Mouse (Mus musculus): ENCODE measurements around the gene Aph1c.
"Not testable (repeated sequence)": the region's sequence is repeated elsewhere in the genome, so short reads cannot be mapped to it uniquely, and the experiment has no call there.

The Aph1c gene

DNA sequence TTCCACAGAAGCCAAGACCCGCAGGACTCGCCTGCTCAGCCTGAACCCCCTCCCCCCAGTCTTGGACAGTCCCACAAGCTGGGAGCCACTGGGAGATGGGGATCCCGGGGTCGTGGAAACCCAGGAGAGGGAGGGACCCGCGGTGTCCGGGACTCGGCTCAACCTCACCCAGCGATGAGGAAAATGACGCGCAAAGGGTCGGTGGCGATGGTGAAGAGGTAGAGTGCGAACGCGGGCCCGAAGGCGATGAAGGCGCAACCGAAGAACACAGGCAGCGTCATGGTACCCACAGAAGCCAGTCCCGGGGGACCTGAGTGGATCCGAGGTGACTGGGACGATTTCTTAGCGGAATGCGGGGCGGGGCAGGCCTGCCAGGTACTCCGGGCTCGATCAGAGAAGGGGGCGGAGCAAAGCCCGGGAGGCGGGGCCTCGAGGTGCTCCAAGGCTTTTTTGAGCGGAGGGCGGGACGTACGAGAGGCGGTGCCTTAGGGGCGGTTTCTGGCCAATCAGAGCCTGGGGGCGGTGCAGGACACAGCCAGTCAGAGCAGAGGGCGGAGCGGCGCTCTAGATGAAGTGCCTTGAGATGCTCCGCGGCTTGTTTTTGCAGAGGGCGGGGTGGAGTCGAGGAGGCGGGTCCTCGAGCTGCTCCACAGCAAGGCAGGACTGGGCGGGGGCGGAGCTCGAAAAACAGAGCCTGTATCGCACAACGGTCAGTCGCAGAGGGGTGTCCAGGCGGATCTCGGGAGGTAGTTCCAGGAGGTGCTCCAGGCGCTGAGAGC lies at the start of gene Aph1c:
Gene Aph1c, minus strand, starts transcription at position 409 of the 779 bp plus-strand sequence.
- peak; percentile 97 for DNase-seq (ENCODE audit: low spot score)

- no peak for DNase-seq (ENCODE audit: low spot score)
Measured at GRCm38 (mm10) chr9:66883500-66883899, 49.0 kb upstream of the Aph1c start.

DNA sequence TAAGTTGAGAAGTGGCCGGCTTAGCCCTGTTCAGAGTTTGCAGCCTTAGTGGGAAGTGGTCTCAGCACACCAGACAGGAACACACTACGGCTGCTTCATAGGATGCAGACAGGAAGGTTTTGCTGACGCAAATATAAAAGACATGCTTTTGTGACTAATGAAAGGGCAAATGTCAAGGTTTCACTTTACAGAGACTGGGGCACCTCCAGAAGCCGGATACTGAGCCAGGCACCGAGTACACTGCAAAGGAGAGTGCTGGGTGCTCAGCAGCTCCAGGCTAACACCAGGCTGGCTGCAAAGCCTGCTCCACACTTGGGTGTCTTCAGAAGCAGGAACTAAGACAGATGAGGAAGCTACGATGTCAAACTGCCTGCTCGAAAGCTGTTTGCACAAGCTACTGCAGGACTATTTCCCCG lies 47.9 kb upstream of the Aph1c start:
- no peak for DNase-seq (ENCODE audit: low spot score)

DNA sequence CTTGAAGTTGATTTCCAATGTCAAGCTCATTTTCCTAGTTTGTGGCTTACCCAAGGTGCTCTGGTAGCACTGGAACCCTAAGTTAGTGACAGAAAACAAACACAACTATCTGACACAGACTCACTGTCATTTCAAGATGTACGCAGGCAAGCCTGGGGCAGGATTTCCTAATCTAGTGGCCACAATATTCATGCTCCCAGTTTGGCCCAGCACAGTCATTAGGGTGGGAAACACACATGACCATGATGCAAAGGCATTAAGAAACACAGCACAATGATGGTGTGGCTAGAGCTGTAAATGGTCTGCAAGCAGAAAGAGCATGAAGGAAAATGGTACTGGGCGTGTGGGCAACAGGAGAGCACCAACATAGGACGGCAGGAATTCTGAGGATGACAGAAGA lies 47.3 kb upstream of the Aph1c start:
- no peak for DNase-seq (ENCODE audit: low spot score)

DNA sequence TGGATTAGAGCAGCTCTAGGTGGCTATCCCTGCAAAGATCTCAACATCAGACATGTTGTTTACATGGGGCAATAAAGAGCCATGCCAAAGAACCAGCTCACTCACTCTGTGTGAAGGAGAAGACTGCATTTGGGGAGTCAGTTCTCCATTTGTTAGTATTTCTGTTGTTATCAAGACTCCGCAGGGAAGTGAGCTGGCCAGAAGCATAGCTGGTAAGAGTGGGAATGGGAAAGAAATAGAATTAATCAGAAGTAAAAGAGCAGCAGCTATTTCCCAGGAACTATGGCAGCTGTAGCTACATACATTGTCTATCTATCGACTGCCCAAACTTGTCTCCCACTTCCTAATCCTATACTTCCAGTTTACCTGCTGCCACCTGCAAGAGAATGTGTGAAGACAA lies 46.2 kb upstream of the Aph1c start:
- DNase-seq (ENCODE audit: low spot score): no peak

DNA sequence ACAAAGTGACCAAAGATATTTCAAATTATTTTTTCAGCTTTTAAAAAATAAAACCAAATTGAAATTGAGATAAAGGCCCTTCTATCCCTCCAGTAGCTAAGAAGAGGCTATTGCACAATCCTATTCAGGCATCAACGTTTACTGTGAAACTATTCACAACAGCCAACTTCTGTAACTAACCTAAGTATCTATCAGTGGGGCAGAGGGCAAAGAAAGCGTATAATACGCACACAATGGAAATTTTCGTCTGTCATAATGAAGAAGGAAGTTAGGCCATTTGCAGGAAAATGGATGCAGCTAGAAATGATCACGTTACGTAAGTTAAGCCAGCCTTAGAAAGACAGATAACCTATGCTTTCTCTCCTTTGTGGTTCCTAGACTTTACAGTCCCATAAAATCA lies 45.0 kb upstream of the Aph1c start:
- DNase-seq (ENCODE audit: low spot score): no peak

- DNase-seq (ENCODE audit: low spot score): no peak
Measured at GRCm38 (mm10) chr9:66878899-66879298, 44.4 kb upstream of the Aph1c start.

DNA sequence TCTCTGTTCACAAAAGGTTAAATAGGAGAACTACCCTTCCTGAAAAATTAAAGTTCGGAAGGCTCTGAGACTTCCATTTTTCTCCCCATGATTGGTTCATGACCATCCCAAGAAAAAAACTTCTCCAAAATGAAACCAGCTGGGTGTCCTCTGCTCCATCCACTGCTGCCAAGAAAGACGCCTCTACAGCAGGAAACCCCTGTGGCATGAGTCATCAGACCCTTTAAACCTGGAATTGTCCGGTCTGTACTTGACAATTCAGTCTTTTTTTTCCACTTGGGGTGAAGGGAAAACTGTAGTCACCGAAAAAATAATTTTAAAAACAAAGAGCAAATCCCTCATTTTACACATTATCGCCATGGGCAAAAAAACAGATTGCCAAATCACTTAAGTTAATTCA lies 42.1 kb upstream of the Aph1c start:
- no peak for DNase-seq (ENCODE audit: low spot score)

GRCm38 (mm10) chr9:66874297-66874696 lies 39.8 kb upstream of the Aph1c start:
- DNase-seq (ENCODE audit: low spot score): no peak

- no peak for DNase-seq (ENCODE audit: low spot score)
Measured at GRCm38 (mm10) chr9:66873531-66873930, 39.0 kb upstream of the Aph1c start.

- not testable (repeated sequence) for DNase-seq (ENCODE audit: low spot score)
Measured at GRCm38 (mm10) chr9:66873009-66873408, 38.5 kb upstream of the Aph1c start.

GRCm38 (mm10) chr9:66872015-66872727 lies 37.6 kb upstream of the Aph1c start:
- no peak for DNase-seq (ENCODE audit: low spot score)

DNA sequence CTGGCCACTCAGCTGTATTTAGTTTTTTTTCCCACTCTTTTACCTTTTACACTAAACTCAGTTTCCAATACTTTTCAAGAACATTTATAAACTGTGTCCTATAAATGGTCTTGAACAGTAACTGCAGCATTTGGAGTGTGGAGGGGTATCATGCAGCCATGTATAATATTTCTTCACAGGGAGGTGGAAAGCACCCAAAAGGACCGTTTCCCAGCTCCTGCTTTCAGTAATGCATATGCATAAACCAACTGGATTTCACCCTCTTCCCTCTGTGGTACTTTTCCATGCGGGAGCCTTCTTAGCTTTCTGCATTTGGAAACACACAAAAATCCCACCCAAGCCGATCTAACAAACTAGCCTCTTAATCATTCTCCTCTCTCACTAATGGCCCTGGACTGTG lies 30.2 kb upstream of the Aph1c start:
- no peak for DNase-seq (ENCODE audit: low spot score)

- DNase-seq (ENCODE audit: low spot score): no peak
Measured at GRCm38 (mm10) chr9:66863456-66863855, 28.9 kb upstream of the Aph1c start.

DNA sequence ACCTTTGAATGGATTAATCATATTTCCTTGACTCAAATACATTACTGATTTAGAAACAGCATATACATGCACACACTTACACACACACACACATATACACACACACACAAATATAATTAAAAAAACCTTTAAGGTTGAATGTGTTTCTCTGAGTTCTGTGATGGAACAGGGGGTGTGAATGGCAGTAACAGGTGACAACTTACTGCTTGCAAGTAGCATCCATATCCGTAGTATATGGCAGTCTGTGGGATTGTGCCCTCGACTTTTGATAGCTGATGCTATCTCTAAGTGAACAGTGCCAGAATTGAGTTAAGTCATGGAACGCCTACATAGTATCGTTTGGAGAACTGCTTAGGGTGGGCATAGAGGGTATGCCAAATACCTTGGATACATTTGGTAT lies 27.7 kb upstream of the Aph1c start:
- DNase-seq (ENCODE audit: low spot score): no peak

GRCm38 (mm10) chr9:66861104-66861767 lies 26.7 kb upstream of the Aph1c start:
- DNase-seq (ENCODE audit: low spot score): no peak

GRCm38 (mm10) chr9:66859523-66859922 lies 25.0 kb upstream of the Aph1c start:
- no peak for DNase-seq (ENCODE audit: low spot score)

DNA sequence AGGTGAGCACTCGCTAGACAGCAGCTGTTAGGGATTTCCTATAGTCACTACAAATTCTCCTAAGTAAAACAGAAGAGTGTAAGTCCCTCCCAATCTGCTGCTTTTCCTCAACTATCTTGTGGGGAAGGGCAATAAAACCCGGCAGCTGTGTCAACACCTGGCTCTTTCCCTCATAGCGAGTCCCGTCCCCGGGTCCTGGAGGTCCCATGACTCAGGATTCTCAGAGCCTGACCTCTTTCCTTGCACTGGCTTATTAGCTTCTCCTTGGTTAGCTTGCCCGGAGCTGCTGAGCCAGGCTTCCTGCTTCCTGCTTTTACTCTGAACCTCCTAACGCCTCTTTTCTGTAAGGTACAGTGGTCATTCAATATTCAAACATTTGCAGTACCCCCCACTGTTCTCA lies 21.3 kb upstream of the Aph1c start:
- DNase-seq (ENCODE audit: low spot score): no peak

GRCm38 (mm10) chr9:66852592-66852991 lies 18.1 kb upstream of the Aph1c start:
- DNase-seq (ENCODE audit: low spot score): no peak

GRCm38 (mm10) chr9:66850966-66851365 lies 16.4 kb upstream of the Aph1c start:
- no peak for DNase-seq (ENCODE audit: low spot score)

GRCm38 (mm10) chr9:66846822-66847221 lies 12.3 kb upstream of the Aph1c start:
- DNase-seq (ENCODE audit: low spot score): no peak

GRCm38 (mm10) chr9:66835097-66835480 lies 563 bp upstream of the Aph1c start:
- no peak for DNase-seq (ENCODE audit: low spot score)

DNA sequence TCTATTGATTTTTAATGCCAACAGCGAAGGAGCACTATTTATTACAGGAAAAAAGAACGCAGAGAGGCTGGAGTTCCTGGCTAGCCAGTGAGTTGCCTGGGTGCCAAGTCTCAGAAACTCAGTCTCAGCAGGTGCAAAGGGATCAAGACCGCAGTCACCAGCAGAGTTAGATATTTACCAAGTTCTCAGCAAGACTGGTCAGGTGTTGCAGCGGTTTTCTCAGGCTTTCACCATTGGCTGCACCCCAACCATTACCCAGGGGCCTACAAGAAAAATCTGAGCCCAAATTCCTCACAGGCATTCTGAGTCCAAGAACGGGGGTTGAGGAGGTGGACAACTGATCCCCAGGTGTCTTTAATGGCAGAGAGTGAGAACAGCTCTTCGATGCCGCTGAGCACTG lies 675 bp downstream of the Aph1c start:
- DNase-seq (ENCODE audit: low spot score): no peak

Data from spleen, adult 12 weeks (tissue).